Mouse (Mus musculus): ENCODE measurements at regions not wholly inside any gene's neighbourhood (a gene's known extent, or its start where the extent isn't known, plus 50 kb on each side); places are given as distances from the start of the nearest gene placed in this dataset.

DNA sequence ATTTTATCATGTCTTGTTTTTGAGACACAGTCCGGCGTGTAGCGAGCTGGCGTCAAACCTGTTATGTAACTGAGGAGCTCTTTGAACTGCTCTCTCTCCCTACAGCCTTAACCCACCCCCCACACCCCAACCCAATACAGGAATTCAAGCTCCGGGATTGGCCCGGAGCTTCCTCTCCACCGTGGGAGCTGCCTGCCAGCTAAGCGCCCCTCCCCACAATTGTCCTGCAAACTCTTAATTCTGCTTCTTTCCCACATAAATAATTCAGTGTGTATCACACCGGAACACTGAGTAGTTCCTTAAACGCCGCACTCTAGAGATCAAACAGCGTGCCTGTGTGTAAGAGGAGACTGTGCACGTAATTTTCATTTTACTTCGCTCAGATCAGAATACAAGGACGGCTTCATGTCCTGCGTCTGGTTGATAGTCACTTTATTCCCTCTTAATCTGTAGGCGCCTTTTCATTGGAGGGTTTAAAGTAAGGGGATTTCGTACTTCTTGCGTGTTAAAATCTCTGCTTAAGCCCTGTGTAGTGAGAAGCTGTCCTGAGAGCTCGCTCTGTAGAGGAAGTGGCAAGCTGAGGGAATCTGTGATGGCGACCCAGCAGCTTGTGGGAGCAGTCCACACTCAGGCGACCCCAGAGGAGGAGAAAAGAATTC lies 95.3 kb upstream of the Pabpc6 start:
- peak; percentile 15 for DNase-seq (ENCODE audit: low spot score)

DNA sequence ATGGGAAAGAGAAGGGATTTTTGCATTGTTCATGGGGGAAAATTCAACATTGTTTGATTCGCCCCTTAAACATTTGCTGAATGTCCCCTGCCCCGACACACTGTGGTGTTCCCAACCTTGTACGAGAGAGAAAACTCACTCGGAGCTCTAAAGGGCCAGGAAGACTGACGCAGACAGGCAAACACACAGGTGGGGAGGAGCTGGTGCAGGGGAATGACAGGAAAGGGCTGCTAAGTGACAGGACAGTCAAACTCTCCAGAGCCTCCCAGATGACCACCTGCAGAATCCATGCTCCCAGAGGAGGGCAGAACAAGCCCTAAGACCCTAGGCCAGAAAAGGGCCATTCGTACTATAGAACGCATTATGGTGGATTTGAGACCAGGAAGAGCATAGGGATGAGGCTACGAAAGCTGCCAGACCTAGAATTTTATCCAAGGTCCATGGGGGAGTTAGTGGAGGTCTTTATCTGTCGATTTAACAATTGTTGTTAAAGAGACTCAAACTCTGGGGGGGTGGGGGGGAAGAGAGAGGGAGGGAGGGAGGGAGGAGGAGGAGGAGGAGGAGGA lies 94.6 kb upstream of the Pabpc6 start:
- DNase-seq (ENCODE audit: low spot score) = no peak

DNA sequence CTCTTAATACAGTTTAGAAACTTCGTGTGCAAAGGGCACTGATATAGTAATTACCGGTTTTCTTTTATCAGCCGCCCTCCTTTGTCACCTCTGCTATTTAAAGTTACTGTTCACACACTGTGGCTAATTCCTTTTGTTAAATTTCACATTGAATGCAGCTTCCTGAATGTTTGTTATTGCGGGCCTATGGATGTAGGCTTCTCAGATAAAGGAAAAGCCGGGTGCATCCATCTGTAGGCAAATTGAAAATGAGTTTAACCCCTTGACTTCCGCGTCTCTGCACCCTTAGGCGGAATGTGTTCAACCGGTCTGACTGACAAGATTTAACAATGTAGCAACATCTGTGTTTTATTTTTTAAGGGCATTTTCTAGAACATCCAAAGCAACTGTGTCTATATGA lies 93.6 kb upstream of the Pabpc6 start:
- no peak for DNase-seq (ENCODE audit: low spot score)

DNA sequence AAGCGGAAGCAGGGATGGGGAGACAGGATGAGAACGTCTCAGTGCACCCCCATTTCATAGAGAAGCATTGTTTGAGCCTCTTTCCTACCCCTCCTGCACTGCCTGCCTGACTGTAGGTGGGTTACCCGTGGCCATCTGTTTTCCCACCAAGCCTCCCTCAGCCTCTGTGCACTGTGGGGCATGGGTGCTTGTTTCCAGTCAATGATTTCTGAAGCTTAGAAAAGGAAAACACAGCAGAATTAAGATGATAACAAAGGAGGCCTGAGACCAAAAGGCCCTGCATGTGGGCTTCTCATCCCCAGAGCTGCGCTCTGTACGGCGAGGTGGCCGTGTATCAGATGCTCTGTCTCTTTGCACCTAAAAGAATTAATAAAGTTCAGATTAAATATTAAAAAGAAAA lies 92.9 kb upstream of the Pabpc6 start:
- no peak for DNase-seq (ENCODE audit: low spot score)

DNA sequence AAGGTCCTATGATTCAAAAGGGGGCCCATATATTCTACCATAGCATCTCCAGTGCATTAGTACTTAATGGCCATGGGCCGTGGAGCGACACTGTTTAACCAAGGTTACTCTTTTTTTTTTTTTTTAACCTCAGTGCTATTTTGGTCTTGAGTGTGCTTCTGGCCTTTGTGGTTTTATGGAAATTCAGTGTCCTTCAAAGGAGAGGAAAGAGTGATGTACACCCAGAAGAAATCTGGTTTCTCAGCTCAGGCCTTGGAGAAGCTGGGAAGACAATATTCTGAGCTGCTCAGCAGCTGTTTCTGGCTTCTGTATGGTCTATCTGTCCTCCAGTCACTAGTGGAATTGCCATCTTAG lies 91.2 kb upstream of the Pabpc6 start:
- no peak for DNase-seq (ENCODE audit: low spot score)

DNA sequence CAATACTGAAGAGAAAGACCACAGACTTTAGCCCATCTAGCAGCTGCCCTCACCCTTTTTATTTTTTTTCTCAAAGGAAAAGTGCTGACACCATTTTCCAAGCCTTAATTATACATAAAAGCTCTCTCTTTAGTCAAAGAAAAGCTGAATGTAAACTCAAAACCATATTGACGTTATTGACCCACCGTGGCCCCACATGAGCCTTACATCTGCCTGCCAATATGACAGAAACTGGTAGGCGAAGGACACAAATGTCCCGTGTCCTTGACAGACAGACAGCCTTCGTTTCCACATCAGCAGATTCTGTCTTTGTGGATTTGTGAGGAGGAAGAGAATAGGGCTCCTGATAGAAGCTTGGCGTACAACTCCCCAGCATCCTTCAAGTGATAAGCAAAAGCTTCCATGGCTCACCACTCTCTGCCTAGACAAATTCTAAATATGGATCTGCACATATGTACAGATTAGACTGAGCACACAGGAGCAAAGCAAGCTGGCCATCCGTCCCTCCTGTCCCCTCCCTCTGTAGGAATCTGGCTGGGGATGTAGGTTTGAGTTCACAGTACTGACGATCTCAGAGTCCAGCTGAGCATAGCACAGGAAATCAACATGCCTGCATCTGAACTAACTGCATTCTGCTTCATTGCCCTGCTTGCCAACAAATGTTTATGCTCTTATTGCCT lies 90.6 kb upstream of the Pabpc6 start:
- no peak for DNase-seq (ENCODE audit: low spot score)

DNA sequence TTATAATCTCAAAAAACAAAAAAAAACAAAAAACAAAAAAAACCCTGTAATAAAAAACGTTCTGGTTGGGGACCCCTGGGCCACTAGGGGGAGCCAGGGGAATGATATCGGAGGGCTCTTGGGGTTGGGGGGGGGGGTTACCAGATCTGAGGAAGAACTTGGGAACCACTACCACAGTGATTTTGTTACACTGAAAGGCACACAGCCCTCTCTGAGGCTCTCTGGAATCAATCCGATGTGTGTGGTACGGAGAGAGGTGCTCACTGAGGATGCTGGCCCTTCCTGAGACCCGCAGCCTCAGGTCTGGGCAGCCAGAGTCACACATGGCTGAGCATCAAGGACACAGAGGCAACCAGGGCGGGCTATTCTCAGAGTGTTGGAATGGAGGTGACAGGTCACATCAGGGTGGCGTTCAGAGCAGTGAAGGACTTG lies 89.9 kb upstream of the Pabpc6 start:
- DNase-seq (ENCODE audit: low spot score) = no peak

DNA sequence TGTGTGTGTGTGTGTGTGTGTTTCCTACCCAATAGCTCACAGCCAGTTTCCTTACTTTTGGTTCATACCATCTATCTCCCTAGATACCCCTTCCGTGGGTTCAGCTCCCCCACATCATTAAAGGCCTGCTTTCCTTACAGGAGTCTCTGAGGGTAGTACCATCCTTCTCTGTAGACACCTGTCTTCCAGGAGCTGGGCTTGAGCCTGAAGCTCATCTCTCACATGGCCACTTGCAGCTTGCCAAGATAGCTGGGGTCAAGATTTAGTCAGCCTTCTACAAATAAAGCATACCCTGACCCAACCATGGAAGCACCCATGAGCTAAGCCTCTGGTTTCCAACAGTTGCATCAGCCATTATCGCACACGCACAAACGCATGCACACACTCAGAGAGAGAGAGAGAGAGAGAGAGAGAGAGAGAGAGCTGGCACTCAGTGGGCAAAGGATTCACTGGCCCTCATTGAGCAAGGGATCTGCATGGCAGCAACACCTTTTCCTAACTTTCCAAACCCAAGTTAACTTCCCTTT lies 88.3 kb upstream of the Pabpc6 start:
- no peak for DNase-seq (ENCODE audit: low spot score)

DNA sequence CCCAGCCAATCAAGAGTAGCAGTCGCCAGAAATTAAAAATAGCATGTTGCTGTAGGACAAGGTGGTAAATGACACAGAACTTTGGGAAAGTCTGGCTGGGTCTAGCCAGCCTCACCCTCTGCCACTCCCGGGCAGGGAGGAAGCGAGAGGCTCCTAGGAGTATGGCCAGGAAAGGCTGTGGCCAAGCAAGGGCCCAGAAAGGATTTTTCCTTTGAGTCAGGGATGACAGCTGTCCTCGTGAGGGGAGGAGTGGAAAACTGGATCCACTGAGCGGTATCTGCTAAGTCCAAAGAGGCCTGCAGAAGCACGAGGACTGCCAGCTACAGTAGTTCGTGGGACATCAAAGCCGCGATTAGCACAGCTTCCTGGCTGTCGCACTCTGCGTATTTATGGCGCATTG lies 87.2 kb upstream of the Pabpc6 start:
- no peak for DNase-seq (ENCODE audit: low spot score)

DNA sequence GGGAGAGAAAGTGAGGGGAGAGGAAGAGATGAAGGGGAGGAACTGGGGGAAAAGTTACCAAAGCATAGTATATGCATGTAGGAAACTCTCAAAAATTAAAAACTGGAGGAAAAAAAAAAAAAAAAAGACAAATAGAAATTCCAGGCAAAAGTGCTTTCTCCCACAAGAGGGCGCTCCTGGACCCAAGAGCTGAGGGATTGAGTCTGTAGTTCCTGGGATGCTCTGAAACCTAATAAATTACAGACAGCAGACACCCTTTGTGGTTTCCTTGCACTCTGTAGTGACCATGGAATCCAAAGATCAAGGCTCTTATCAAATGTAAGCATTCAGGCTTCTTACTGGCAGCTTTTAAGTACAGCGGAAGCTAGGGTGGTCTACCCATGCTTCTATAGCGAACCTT lies 86.7 kb upstream of the Pabpc6 start:
- DNase-seq (ENCODE audit: low spot score) = peak; percentile 8

DNA sequence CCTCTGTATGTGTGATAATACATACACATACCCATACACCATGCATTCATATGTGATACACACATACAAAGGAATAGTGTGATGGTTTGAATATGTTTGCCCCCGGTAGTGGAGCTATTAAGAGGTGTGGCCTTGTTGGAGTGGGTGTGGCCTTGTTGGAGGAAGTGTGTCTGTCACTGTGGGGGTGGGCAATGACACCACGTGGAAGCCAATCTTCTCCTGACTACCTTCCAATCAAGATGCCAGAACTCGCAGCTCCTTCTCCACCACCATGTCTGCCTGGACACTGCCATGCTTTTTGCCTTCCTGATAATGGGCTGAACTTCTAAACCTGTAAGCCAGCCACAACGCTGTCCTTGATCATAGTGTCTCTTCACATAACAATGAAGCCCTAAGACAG lies 86.1 kb upstream of the Pabpc6 start:
- no peak for DNase-seq (ENCODE audit: low spot score)

DNA sequence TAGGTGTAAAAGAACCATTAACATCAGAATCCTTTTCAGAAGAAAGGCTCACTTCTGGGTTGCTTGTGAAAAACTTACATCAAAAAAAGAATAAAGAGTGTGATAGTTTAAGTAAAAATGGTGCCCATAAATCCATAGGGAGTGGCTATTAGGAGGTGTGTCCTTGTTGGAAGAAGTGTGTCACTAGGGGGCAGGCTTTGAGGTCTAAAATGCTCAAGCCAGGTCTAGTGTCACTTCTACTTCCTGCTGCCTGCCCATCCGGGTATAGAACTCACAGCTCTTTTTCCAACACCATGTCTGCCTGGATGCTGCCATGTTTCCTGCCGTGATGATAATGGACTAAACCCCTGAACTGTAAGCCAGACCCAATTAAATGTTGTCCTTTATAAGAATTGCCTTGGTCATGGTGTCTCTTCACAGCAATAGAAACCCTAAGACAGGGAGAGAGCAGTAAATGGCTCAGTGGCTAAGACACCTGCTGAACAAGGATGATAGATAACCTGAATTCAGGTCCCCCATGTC lies 85.4 kb upstream of the Pabpc6 start:
- DNase-seq (ENCODE audit: low spot score) = no peak

DNA sequence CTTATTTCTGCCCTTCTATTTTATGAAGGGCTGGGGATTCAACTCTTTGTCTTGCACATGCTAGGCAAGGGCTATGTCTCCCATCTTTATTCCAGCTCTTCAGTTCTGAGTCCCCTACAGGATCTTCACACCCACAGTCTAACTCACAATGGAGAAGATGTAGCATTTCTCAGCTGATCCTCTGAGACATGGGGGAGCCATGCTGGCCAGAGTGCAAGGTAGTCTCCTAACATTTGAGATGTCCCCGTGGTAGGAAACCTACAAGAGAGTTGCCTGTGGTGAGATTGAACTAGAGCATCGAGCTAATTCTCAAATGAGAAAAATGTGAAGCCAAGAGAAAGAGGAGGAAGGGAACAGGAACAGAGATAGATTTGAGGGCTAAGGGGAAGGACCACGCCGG lies 83.3 kb upstream of the Pabpc6 start:
- DNase-seq (ENCODE audit: low spot score) = no peak

DNA sequence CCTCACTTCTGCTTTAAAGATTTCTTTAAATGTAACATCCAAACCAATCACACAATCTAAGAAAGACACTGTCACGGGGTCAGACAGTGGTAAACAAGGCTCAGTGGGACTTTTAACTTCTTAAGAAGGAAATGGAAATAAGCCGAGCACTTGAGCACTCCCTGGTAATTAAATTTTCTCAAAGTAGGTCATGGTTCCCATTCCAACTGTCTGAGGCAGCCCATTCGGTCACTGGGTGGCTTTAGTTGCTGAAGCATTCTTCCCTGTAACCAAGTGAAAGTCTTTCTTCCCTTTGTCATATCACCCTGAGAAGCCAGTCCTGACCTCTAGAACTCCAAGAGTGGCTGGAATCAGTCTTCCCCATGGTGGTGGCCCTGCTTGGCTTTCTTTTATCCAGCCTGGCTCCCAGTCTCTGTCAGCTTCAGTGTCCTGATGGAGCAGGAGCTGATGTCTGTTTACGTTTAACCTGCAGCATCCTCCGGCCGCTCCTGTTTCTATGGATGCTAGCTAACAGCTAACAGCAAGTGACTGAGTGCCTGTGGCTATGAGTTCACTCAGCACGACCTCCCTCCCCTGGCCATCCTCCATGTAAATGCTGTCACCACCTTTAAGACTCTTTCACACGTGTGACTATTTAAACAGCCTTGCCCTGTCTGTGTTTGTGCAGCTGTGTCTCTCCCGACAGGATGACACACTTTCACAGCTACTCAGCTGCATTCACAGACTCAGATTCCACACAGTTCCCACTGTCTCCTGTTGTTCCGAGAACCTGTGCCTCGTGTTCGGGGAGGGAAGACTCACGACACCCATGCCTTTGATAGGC lies 82.0 kb upstream of the Pabpc6 start:
- DNase-seq (ENCODE audit: low spot score) = no peak

DNA sequence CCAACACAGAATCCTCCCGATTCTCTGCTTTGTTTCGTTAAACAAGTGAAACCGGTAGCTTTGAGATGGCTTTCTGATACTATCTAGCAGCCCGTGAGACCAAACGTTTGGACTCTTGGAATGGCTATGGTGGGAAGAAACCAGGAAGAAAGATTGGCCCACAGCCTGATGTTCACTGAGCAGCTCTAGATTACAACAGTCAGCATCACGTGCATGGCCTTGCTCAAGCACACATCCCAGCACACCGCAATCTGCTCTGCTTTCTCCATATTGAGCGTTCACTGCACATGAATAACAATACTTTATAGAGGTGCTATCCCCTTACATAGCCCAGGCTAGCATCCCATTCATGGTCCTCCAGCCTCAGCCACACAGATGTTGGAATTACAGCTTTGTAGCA lies 80.5 kb upstream of the Pabpc6 start:
- DNase-seq (ENCODE audit: low spot score) = no peak

DNA sequence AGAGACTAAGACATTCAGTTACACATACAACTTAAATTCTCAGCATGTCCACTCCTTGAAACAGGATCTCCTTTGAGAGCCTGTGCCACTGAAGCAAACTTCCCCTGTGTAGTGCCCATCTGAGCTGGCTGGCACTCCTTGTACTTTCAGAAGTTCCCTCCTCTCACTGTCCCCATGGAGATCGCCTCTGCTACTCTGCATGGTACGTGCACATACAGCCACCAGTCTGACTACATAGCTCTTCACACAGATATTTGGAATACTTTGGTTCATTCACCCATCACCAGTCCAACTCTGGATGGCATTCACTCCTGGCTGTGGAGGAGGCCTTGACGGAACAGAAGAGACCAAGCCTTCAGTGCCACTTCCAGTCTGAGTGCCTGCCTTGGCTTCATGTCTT lies 79.8 kb upstream of the Pabpc6 start:
- no peak for DNase-seq (ENCODE audit: low spot score)

DNA sequence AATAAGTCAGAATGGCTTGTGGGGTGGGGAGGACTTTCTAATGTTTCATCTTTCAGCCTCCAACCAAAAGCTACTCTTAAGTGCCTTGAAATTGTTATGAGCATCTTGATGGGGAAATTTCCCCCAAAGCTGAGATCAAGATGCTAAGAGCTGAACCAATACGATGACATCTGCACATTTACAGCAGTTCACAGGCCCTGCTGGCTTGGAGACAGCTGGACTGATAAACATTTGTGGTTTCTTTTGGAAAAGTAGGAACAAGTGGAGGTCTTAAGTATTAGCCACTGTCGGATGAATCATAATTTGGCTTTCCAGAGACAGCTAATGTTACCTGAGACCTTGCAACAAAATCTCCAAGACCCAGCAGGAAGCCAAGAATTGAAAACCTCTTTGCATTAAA lies 78.4 kb upstream of the Pabpc6 start:
- DNase-seq (ENCODE audit: low spot score) = no peak

DNA sequence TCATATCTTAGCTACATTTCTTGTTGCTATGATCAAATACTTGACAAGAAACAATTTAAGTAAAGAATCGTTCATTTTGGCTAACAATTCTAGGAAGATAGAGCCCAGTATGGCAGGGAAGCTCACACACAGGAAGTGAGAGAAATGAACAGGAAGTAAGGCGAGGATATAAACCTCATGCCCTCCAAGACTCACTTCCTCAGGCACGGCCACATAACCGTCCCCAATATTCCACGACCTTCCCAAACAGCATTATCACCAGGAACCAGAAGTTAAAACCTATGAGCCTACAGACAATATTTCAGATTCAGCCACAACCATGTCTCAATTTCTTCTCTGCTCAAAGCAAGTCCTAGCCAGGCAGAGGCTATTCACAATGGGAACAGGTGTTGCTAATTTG lies 73.8 kb upstream of the Pabpc6 start:
- no peak for DNase-seq (ENCODE audit: low spot score)

DNA sequence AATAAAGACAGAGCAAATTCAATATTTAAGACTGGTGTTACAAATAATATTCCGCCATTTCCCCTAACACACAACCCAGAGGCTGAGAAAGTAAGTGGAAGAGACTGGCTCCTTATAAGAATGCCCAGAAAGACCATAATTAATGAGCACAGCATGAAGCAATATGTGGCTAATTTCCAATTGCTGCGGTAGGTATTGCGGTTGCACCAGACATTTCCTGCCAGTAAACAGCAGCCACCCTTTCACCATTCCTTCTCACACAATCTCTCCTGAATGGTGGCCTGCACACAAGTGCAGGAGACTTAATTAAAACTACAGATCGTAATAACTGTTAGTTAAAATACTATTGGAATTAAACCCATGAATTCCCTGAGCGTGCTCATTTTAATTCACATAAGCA lies 71.8 kb upstream of the Pabpc6 start:
- DNase-seq (ENCODE audit: low spot score) = no peak

DNA sequence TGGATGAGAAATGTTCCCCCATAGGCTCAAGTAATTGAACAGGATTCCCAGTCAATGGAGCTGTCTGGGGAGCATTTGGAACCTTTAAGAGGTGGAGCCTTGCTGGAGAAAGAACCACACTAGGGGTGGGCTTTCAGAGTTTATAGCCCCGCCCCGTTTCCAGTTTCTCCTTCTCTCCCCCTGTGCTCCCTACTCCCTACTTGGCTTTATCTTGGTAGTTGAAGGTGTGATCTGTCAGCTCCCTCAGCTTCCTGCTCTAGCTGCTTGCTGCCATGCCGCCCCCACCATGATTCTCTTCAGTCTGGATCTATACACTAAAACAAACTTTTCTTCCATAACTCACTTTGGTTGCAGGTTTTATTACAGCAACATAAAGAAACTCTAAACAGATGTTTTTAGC lies 59.5 kb upstream of the Pabpc6 start:
- no peak for DNase-seq (ENCODE audit: low spot score)

DNA sequence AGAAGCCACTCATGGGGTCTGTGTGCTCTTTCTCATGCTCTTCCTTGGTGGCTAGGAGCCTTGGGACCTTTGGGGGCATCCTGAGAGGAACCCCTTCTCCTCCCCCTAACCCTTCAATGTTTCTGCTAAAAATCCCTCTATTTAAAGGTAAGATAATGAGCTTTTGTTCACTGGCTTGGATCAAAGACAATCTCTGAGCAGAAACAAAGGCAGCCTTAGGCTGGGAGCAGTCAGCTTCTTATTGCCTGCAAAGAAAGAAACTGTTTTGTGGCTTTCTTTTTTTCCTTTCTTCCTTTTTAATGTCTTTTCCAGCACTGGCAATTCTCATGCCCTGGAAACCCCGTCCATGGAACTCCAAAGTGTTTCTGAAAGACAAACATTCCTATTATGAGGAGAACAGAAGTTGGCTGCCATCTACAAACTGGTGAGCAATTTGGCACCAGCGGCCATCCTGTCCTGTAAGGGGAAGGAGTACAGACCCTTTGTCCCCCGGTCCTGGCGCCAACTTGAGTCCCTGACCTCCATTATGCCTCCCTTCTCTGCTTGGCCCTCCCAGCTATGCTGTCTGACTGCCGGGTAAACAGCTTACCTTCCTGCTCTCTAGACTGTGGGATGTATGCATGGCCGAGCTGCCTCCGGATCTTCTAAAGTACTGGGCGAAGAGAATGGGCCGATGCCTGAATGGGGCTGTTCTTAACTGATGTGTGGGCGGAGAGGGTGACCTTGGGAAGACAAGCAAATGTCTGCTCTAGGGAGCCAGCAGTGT lies 56.4 kb upstream of the Pabpc6 start:
- DNase-seq (ENCODE audit: low spot score) = no peak

Data from thymus, postnatal 0 days (tissue).